ENCODE assay signal across 8 mouse cellular contexts in the genomic region with DNA sequence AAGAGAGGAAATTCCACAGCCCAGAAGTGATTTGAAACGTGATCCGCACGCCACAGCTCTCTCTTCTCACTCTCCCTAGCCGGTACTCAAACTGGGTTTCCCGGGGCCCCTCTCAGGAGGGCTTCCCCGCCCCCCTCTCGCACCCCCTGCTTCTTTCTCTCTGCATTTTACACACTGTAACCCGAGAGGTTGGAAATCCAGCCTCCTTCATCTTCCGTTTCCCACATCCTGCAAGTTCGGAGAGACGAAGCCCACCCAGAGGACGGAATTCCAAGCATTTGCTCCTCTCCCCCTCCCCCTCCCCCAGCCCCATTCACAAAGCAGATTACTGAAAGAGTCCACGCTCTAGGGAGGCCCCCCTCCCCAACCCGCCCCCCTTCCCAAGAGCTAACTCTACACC. TPM values are rescaled to one million over a fixed set of nuclear protein-coding genes. Genes with fewer than 3 reads are reported as not detected.
DNase-seq lines count a peak whose midpoint lies in the region; ATAC-seq and TF ChIP-seq lines count a peak whose summit lies in the region.

No protein-coding gene starts in this region.

- TF ChIP-seq CTCF in kidney, postnatal 0 days (IDR thresholded peaks at IDR 0.05; ENCODE audit: low read depth): no peak

- H3K27ac ChIP-seq in kidney, postnatal 0 days: peak overlapping the region; percentile 67
- H3K27ac ChIP-seq in embryonic facial prominence, embryonic 14.5 days (replicated peaks; ENCODE audit: low read depth, low read length): peak overlapping the region; percentile 89
- H3K27ac ChIP-seq in limb, embryonic 11.5 days (replicated peaks; ENCODE audit: low read depth, low read length): peak overlapping the region; percentile 93
- no peak overlapping the region for H3K27ac ChIP-seq in neural tube, embryonic 14.5 days (ENCODE audit: low read depth, low read length)

- no peaks in the 10 kb centered on the region for H3K27me3 ChIP-seq in kidney, postnatal 0 days (ENCODE audit: insufficient read depth, low read length)
- no peaks in the 10 kb centered on the region for H3K27me3 ChIP-seq in embryonic facial prominence, embryonic 14.5 days (replicated peaks; ENCODE audit: control insufficient read depth, insufficient read depth, low read length)
- no peaks in the 10 kb centered on the region for H3K27me3 ChIP-seq in limb, embryonic 11.5 days (ENCODE audit: control insufficient read depth, insufficient read depth, low read length)
- H3K27me3 ChIP-seq in neural tube, embryonic 14.5 days (ENCODE audit: control insufficient read depth, insufficient read depth, low read length): no peaks in the 10 kb centered on the region

- no peaks in the 10 kb centered on the region for H3K9me3 ChIP-seq in kidney, postnatal 0 days (replicated peaks; ENCODE audit: low read length)
- H3K9me3 ChIP-seq in embryonic facial prominence, embryonic 14.5 days (ENCODE audit: control insufficient read depth, low read length): no peaks in the 10 kb centered on the region
- H3K9me3 ChIP-seq in limb, embryonic 11.5 days (ENCODE audit: control insufficient read depth, low read length): no peaks in the 10 kb centered on the region
- H3K9me3 ChIP-seq in neural tube, embryonic 14.5 days (ENCODE audit: control insufficient read depth, low read length): no peaks in the 10 kb centered on the region

- H3K9ac ChIP-seq in kidney, postnatal 0 days (ENCODE audit: low read depth, low read length): peak overlapping the region; percentile 45; the same call in 1 of the 2 replicates
- H3K9ac ChIP-seq in embryonic facial prominence, embryonic 14.5 days (ENCODE audit: low read depth, low read length): peak overlapping the region; percentile 49
- no peak overlapping the region; the same call in 1 of the 2 replicates for H3K9ac ChIP-seq in limb, embryonic 11.5 days (ENCODE audit: low read length)
- H3K9ac ChIP-seq in neural tube, embryonic 14.5 days (replicated peaks; ENCODE audit: low read depth, low read length): no peak overlapping the region

- 3% methylated on average over 14 of the region's 14 CpGs for WGBS in kidney, postnatal 0 days
- 2% methylated on average over 14 of the region's 14 CpGs for WGBS in embryonic facial prominence, embryonic 14.5 days
- 0% methylated on average over 14 of the region's 14 CpGs for WGBS in limb, embryonic 11.5 days
- WGBS in neural tube, embryonic 14.5 days: under 1% methylated on average over 14 of the region's 14 CpGs

- H3K4me1 ChIP-seq in kidney, postnatal 0 days (replicated peaks; ENCODE audit: insufficient read depth, low read length): peaks cover 39% of the 10 kb centered on the region
- H3K4me1 ChIP-seq in embryonic facial prominence, embryonic 14.5 days (ENCODE audit: control insufficient read depth, insufficient read depth, low read length): peaks cover 45% of the 10 kb centered on the region
- H3K4me1 ChIP-seq in limb, embryonic 11.5 days (ENCODE audit: control insufficient read depth, insufficient read depth, low read length): peaks cover 47% of the 10 kb centered on the region
- H3K4me1 ChIP-seq in neural tube, embryonic 14.5 days (ENCODE audit: control insufficient read depth, insufficient read depth, low read length): peaks cover 15% of the 10 kb centered on the region

- peak; percentile 94 for DNase-seq in kidney, postnatal 0 days (ENCODE audit: low spot score)
- no peak for DNase-seq in kidney, postnatal 36 days
- peak; percentile 96 for DNase-seq in embryonic facial prominence, embryonic 14.5 days (ENCODE audit: low spot score)
- peak; percentile 91 for DNase-seq in limb, embryonic 11.5 days (ENCODE audit: low spot score)
- DNase-seq in gastrocnemius, postnatal 25 days: no peak
- DNase-seq in gastrocnemius, postnatal 4 days (ENCODE audit: low spot score in 2 of 2): no peak

- peak overlapping the region; percentile 49 for H3K4me2 ChIP-seq in kidney, postnatal 0 days (ENCODE audit: low read length)
- H3K4me2 ChIP-seq in embryonic facial prominence, embryonic 14.5 days (ENCODE audit: low read depth, low read length): peak overlapping the region; percentile 55
- peak overlapping the region; percentile 46 for H3K4me2 ChIP-seq in limb, embryonic 11.5 days (ENCODE audit: low read depth, severe bottlenecking)
- peak overlapping the region; percentile 33 for H3K4me2 ChIP-seq in neural tube, embryonic 14.5 days (ENCODE audit: low read depth, low read length)

- ATAC-seq in kidney, postnatal 0 days (replicated peaks; ENCODE audit: low FRiP score, low read depth): peak; percentile 69; the same call in 1 of the 2 replicates
- ATAC-seq in embryonic facial prominence, embryonic 14.5 days (ENCODE audit: low read depth): peak; percentile 91
- peak; percentile 92 for ATAC-seq in limb, embryonic 11.5 days (ENCODE audit: insufficient number of reproducible peaks, low FRiP score, low TSS enrichment, low read depth)
- ATAC-seq in neural tube, embryonic 14.5 days (ENCODE audit: low read depth): peak; percentile 25; the same call in 1 of the 2 replicates
- ATAC-seq in frontal cortex, adult (ENCODE audit: low TSS enrichment): no peak

- H3K4me3 ChIP-seq in kidney, postnatal 0 days (replicated peaks; ENCODE audit: low read depth, low read length): peak overlapping the region; percentile 5; the same call in 1 of the 2 replicates
- peak overlapping the region; percentile 29 for H3K4me3 ChIP-seq in embryonic facial prominence, embryonic 14.5 days (ENCODE audit: low read depth, low read length)
- peak overlapping the region; percentile 7 for H3K4me3 ChIP-seq in limb, embryonic 11.5 days (ENCODE audit: low read depth, low read length)
- peak overlapping the region; percentile 7; the same call in 1 of the 2 replicates for H3K4me3 ChIP-seq in neural tube, embryonic 14.5 days (ENCODE audit: low read depth, low read length)

- H3K36me3 ChIP-seq in kidney, postnatal 0 days (ENCODE audit: insufficient read depth, low read length): no peaks in the 10 kb centered on the region
- H3K36me3 ChIP-seq in embryonic facial prominence, embryonic 14.5 days (ENCODE audit: control insufficient read depth, insufficient read depth, low read length): no peaks in the 10 kb centered on the region
- no peaks in the 10 kb centered on the region for H3K36me3 ChIP-seq in limb, embryonic 11.5 days (ENCODE audit: control insufficient read depth, insufficient read depth, low read length)
- H3K36me3 ChIP-seq in neural tube, embryonic 14.5 days (ENCODE audit: control insufficient read depth, insufficient read depth, low read length): no peaks in the 10 kb centered on the region

RNA-seq across cellular contexts. Expression of a gene that starts 26.5 kb away (rescaled TPM):
- 21.3 and 21.6 TPM in 2 replicates for polyA plus RNA-seq in kidney, postnatal 0 days (2015; fragmentation: Nextera tagmentation; extraction: Ambion mirVana)
- 10.7 and 13.6 TPM in 2 replicates for polyA plus RNA-seq in embryonic facial prominence, embryonic 14.5 days (2014; fragmentation: Nextera tagmentation; extraction: Ambion mirVana)
- polyA plus RNA-seq in limb, embryonic 11.5 days (2014; fragmentation: Nextera tagmentation; extraction: Ambion mirVana): 19.1 and 21.5 TPM in 2 replicates
- polyA plus RNA-seq in neural tube, embryonic 14.5 days (2014; fragmentation: Nextera tagmentation; extraction: Ambion mirVana): 7.6 TPM in 2 replicates
- total RNA-seq in gastrocnemius, postnatal 25 days (2021): 10 to 100 TPM; 11.1 to 17.5 TPM
- total RNA-seq in gastrocnemius, postnatal 4 days (2021): 10 to 100 TPM; 21.4 to 21.8 TPM

Comparison
In these comparisons a context has a peak if more than half of its experiments do, and no peak if none do; other contexts are left out.
1. DNase-seq: peak in kidney, postnatal 0 days (single experiment), embryonic facial prominence, embryonic 14.5 days (single experiment) and limb, embryonic 11.5 days (single experiment); none in kidney, postnatal 36 days (0 of 2), gastrocnemius, postnatal 25 days (single experiment) and gastrocnemius, postnatal 4 days (0 of 2).
2. H3K9ac ChIP-seq: peak in kidney, postnatal 0 days (single experiment) and embryonic facial prominence, embryonic 14.5 days (single experiment); none in limb, embryonic 11.5 days (single experiment) and neural tube, embryonic 14.5 days (single experiment).
3. Peak in every context shown above with its lines, with median percentiles within 50 percentile points of each other: H3K4me2 ChIP-seq and H3K4me3 ChIP-seq.